Mouse (Mus musculus) Patski (cell line): ENCODE data around the gene Hk1. TPM values are rescaled to one million over a fixed set of nuclear protein-coding genes. Genes with fewer than 3 reads are reported as not detected.
"Not testable (repeated sequence)": the region's sequence is repeated elsewhere in the genome, so short reads cannot be mapped to it uniquely, and the experiment has no call there.

ENCODE experiments used
- ATAC-seq: fragments of 100-300 bp; one replicate; pipeline ENCODE4 v1.8.0; 2021
- CTCF ChIA-PET: fragments of 350-600 bp; sonication (Branson Sonifier 250); formaldehyde crosslinking; loops from one replicate; lab custom pipeline; 2022; ENCODE audit warnings: inconsistent platforms; lab: Charles Lee
- POLR2A ChIA-PET: fragments of 350-600 bp; sonication (Branson Sonifier 250); formaldehyde crosslinking; loops from one replicate; lab custom pipeline; 2022; ENCODE audit warnings: antibody characterized with exemption, inconsistent platforms; lab: Charles Lee
- DNase-seq: peaks from one replicate; pipeline ENCODE4 v3.0.0-alpha.2; 2011; ENCODE audit warnings: low read depth, low spot score
- H3K27me3 ChIP-seq: fragments of 371-371 bp; one replicate; pipeline ENCODE4 v1.5.1; 2021
- CTCF ChIP-seq: fragments of 100-300 bp; IDR thresholded peaks from one replicate; pipeline ENCODE4 v1.5.1; 2021
- in situ Hi-C: fragments of 300-500 bp; cut with MboI; formaldehyde crosslinking; loops from 3 replicates; pipeline ENCODE4 v1.11.1; 2018; ENCODE audit warnings: low pct_unique_long_range_greater_than_20kb, mixed read lengths
- polyA plus RNA-seq: library from polyadenylated mRNA; unstranded; gene quantifications from one replicate; pipeline ENCODE4 v1.2.3, GENCODE M21; 2021

Hk1 gene
- polyA plus RNA-seq, 1 experiment from 2014 or later, result 240 TPM

- in situ Hi-C loops, result no loop called here
- TF ChIP-seq CTCF, result no peak
- POLR2A ChIA-PET, result no interaction called here
- H3K27me3 ChIP-seq, result no peaks in the 10 kb centered on the region
- CTCF ChIA-PET, result interaction anchor here (0.8 to 1.5 kb wide), 2 partner anchors 26 to 47 kb away, joined by 3 read pairs; no protein-coding TSS in a partner anchor
- DNase-seq (no peak), ATAC-seq (no peak)
Measured at GRCm38 (mm10) chr10:62334686-62335422, 44.9 kb downstream of the Hk1 start.

- no peaks in the 10 kb centered on the region for H3K27me3 ChIP-seq
- POLR2A ChIA-PET, result interaction anchor here (1.4 kb wide), 1 partner anchor 12 kb away, joined by 3 read pairs; no protein-coding TSS in a partner anchor
- in situ Hi-C loops, result no loop called here
- ATAC-seq, result no peak
- no peak for DNase-seq
- no peak for TF ChIP-seq CTCF
- CTCF ChIA-PET, result no interaction called here
Measured at GRCm38 (mm10) chr10:62333269-62333668, 46.4 kb downstream of the Hk1 start.

- TF ChIP-seq CTCF, result no peak
- ATAC-seq (peak; percentile 55), DNase-seq (no peak)
- in situ Hi-C loops, result no loop called here
- H3K27me3 ChIP-seq, result no peaks in the 10 kb centered on the region
- POLR2A ChIA-PET, result no interaction called here
- CTCF ChIA-PET, result no interaction called here
Measured at GRCm38 (mm10) chr10:62332514-62332913, 47.2 kb downstream of the Hk1 start.

GRCm38 (mm10) chr10:62331771-62332170 is 47.9 kb downstream of the Hk1 start:
- DNase-seq (no peak), ATAC-seq (no peak)
- TF ChIP-seq CTCF, result no peak
- ChIA-PET CTCF (no interaction called here), POLR2A (interaction anchor here (0.7 kb wide), 1 partner anchor 18 kb away, joined by 3 read pairs; no protein-coding TSS in a partner anchor)
- in situ Hi-C loops, result no loop called here
- no peaks in the 10 kb centered on the region for H3K27me3 ChIP-seq

- in situ Hi-C loops, result no loop called here
- CTCF ChIA-PET, result no interaction called here
- ATAC-seq (no peak), DNase-seq (no peak)
- POLR2A ChIA-PET, result interaction anchor here (0.7 kb wide), 1 partner anchor 17 kb away, joined by 3 read pairs; no protein-coding TSS in a partner anchor
- H3K27me3 ChIP-seq, result no peaks in the 10 kb centered on the region
- TF ChIP-seq CTCF, result no peak
Measured at GRCm38 (mm10) chr10:62331296-62331695, 48.4 kb downstream of the Hk1 start.

GRCm38 (mm10) chr10:62329846-62330245 is 49.9 kb downstream of the Hk1 start:
- no peak for TF ChIP-seq CTCF
- DNase-seq, result no peak
- POLR2A ChIA-PET, result no interaction called here
- ATAC-seq, result peak; percentile 49
- in situ Hi-C loops, result no loop called here
- CTCF ChIA-PET, result interaction anchor here (1.2 kb wide), 1 partner anchor 16 kb away, joined by 3 read pairs; no protein-coding TSS in a partner anchor
- H3K27me3 ChIP-seq, result no peaks in the 10 kb centered on the region

GRCm38 (mm10) chr10:62328886-62329412 is 50.8 kb downstream of the Hk1 start:
- no peaks in the 10 kb centered on the region for H3K27me3 ChIP-seq
- ChIA-PET CTCF (interaction anchor here (1.5 kb wide), 1 partner anchor 15 kb away, joined by 4 read pairs; no protein-coding TSS in a partner anchor), POLR2A (interaction anchor here (1.0 kb wide), 1 partner anchor 9 kb away, joined by 3 read pairs; no protein-coding TSS in a partner anchor)
- no peak for TF ChIP-seq CTCF
- DNase-seq (no peak), ATAC-seq (no peak)
- in situ Hi-C loops, result no loop called here

- no peak for TF ChIP-seq CTCF
- in situ Hi-C loops, result no loop called here
- no peak for DNase-seq
- ChIA-PET POLR2A (interaction anchor here (1.0 kb wide), 1 partner anchor 10 kb away, joined by 3 read pairs; no protein-coding TSS in a partner anchor), CTCF (interaction anchor here (1.5 kb wide), 1 partner anchor 14 kb away, joined by 4 read pairs; no protein-coding TSS in a partner anchor)
- no peaks in the 10 kb centered on the region for H3K27me3 ChIP-seq
- ATAC-seq, result no peak
Measured at GRCm38 (mm10) chr10:62327572-62328317, 52.0 kb downstream of the Hk1 start.

- CTCF ChIA-PET, result no interaction called here
- DNase-seq (no peak), ATAC-seq (no peak)
- POLR2A ChIA-PET, result no interaction called here
- H3K27me3 ChIP-seq, result no peaks in the 10 kb centered on the region
- no peak for TF ChIP-seq CTCF
- in situ Hi-C loops, result no loop called here
Measured at GRCm38 (mm10) chr10:62326818-62327571, 52.7 kb downstream of the Hk1 start.

GRCm38 (mm10) chr10:62326002-62326401 is 53.7 kb downstream of the Hk1 start:
- no peak for TF ChIP-seq CTCF
- in situ Hi-C loops, result no loop called here
- CTCF ChIA-PET, result no interaction called here
- ATAC-seq (no peak), DNase-seq (no peak)
- POLR2A ChIA-PET, result no interaction called here
- no peaks in the 10 kb centered on the region for H3K27me3 ChIP-seq

GRCm38 (mm10) chr10:62322821-62323220 is 56.9 kb downstream of the Hk1 start:
- DNase-seq, POLR2A ChIA-PET, in situ Hi-C loops, H3K27me3 ChIP-seq, ATAC-seq, CTCF ChIA-PET: not testable (repeated sequence)
